Mouse (Mus musculus): Measurements from ENCODE around the gene Mapkapk2. TPM values are rescaled to one million over a fixed set of nuclear protein-coding genes. Genes with fewer than 3 reads are reported as not detected.

The Mapkapk2 gene
- polyA plus RNA-seq, 1 experiment from 2014 or later = 9.1 TPM

DNA sequence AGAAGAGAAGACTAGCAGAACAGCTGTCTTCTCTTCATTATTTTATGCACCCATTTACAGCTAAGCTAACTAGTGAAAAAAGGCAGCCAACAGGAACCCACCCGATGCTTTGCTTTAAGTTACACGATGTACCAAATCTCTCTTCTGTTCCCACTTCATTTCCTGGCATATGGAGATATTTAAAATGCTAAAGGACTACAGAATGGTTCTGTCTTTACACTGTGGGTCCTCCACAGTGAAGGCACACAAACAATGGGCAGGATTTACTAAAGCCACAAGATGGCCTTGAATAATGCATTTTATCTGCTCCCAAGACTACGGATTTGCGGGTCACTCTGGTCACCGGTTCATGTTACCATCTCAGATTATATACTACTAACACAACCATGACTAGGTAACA is 39.5 kb upstream of the Mapkapk2 start:
- peak overlapping the region; percentile 80 for H3K4me2 ChIP-seq (ENCODE audit: low read length)
- no peak for ATAC-seq
- H3K4me3 ChIP-seq (ENCODE audit: low read length) = peak overlapping the region; percentile 90
- H3K27ac ChIP-seq (ENCODE audit: low read depth, low read length) = no peak overlapping the region
- H3K9ac ChIP-seq (ENCODE audit: low read depth, low read length) = peak overlapping the region; percentile 20; the same call in 1 of the 2 replicates
- H3K9me3 ChIP-seq (ENCODE audit: control insufficient read depth, low read length) = no peaks in the 10 kb centered on the region
- 6% methylated on average over 5 of the region's 5 CpGs for WGBS
- no peaks in the 10 kb centered on the region for H3K36me3 ChIP-seq (ENCODE audit: control insufficient read depth, insufficient read depth, low read length)
- H3K4me1 ChIP-seq (ENCODE audit: control insufficient read depth, insufficient read depth, low read depth, low read length) = peaks cover 22% of the 10 kb centered on the region
- H3K27me3 ChIP-seq (replicated peaks; ENCODE audit: control insufficient read depth, insufficient read depth, low read length) = no peaks in the 10 kb centered on the region

DNA sequence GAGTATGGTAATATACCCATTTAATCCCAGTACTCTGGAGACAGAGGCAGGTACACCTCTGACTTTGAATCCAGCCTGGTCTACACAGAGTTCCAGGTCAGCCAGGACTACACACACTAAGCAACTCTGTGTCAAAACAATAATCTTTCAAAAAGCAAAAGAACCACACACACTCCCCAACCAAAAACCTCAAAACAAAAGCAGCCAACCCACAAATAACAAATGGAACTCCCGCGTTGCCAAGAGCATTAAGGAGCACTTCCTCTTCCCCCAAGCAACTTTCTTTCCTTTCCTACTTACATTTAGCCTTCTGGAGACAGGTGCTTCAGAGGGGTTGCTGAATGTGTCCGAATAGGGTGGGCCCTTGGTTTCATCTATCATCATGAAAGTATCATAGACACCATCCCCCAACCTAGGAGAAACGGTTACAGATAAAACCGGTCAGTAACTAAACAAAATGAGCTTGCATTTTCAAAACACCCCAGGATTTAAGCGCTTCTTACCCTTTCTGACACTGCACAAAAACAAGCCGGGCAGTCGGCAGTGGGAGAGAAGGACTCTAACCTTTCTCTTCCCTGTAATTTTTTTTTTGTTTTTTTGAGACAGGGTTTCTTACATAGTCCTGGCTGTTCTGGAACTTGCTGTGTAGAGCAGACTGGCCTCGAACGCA is 38.5 kb upstream of the Mapkapk2 start:
- Histone ChIP-seq H3K4me1 (ENCODE audit: control insufficient read depth, insufficient read depth, low read depth, low read length) (peaks cover 22% of the 10 kb centered on the region), H3K27ac (ENCODE audit: low read depth, low read length) (no peak overlapping the region), H3K9me3 (ENCODE audit: control insufficient read depth, low read length) (no peaks in the 10 kb centered on the region), H3K4me3 (ENCODE audit: low read length) (no peak overlapping the region), H3K9ac (ENCODE audit: low read depth, low read length) (no peak overlapping the region), H3K36me3 (ENCODE audit: control insufficient read depth, insufficient read depth, low read length) (no peaks in the 10 kb centered on the region), H3K27me3 (replicated peaks; ENCODE audit: control insufficient read depth, insufficient read depth, low read length) (no peaks in the 10 kb centered on the region), H3K4me2 (ENCODE audit: low read length) (peak overlapping the region; percentile 80)
- 81% methylated on average over 10 of the region's 10 CpGs for WGBS
- ATAC-seq = no peak

- no peaks in the 10 kb centered on the region for H3K27me3 ChIP-seq (replicated peaks; ENCODE audit: control insufficient read depth, insufficient read depth, low read length)
- H3K9ac ChIP-seq (ENCODE audit: low read depth, low read length) = no peak overlapping the region
- H3K36me3 ChIP-seq (ENCODE audit: control insufficient read depth, insufficient read depth, low read length) = peaks cover 5% of the 10 kb centered on the region
- peaks cover 22% of the 10 kb centered on the region for H3K4me1 ChIP-seq (ENCODE audit: control insufficient read depth, insufficient read depth, low read depth, low read length)
- H3K4me2 ChIP-seq (ENCODE audit: low read length) = no peak overlapping the region; the same call in 1 of the 2 replicates
- H3K4me3 ChIP-seq (ENCODE audit: low read length) = no peak overlapping the region
- H3K9me3 ChIP-seq (ENCODE audit: control insufficient read depth, low read length) = no peaks in the 10 kb centered on the region
- WGBS = 42% methylated on average over 8 of the region's 8 CpGs
- ATAC-seq = no peak
- no peak overlapping the region for H3K27ac ChIP-seq (ENCODE audit: low read depth, low read length)
These were observed 37.4 kb upstream of the Mapkapk2 start for GRCm38 (mm10) chr1:131134942-131135522.

DNA sequence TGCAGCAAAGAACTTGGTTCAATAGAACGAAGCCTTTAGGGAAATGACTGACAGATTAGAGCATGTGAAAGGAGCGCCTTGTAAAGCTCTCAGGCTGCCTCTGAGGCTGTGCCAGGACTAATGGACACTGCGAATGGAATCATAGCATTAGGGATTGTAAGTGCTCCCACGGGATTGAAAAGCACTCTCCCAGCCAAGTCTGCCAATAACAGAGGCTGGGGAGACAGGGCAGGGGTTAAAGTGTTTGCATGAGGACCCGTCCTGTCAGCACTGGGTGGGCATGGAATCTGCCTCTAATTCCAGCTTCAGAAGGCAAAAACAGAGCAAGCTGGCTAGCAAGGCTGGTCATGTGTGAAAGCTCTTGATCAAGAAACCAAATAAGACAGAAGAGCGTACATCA is 36.6 kb upstream of the Mapkapk2 start:
- Histone ChIP-seq H3K36me3 (ENCODE audit: control insufficient read depth, insufficient read depth, low read length) (peaks cover 13% of the 10 kb centered on the region), H3K4me3 (ENCODE audit: low read length) (no peak overlapping the region), H3K9me3 (ENCODE audit: control insufficient read depth, low read length) (peaks cover 5% of the 10 kb centered on the region; the same call in 1 of the 2 replicates), H3K27ac (ENCODE audit: low read depth, low read length) (no peak overlapping the region), H3K27me3 (replicated peaks; ENCODE audit: control insufficient read depth, insufficient read depth, low read length) (no peaks in the 10 kb centered on the region), H3K9ac (ENCODE audit: low read depth, low read length) (no peak overlapping the region), H3K4me2 (ENCODE audit: low read length) (no peak overlapping the region), H3K4me1 (ENCODE audit: control insufficient read depth, insufficient read depth, low read depth, low read length) (peaks cover 22% of the 10 kb centered on the region)
- ATAC-seq = no peak
- WGBS = 35% methylated on average over 6 of the region's 6 CpGs

- 83% methylated on average over 11 of the region's 11 CpGs for WGBS
- H3K27me3 ChIP-seq (replicated peaks; ENCODE audit: control insufficient read depth, insufficient read depth, low read length) = no peaks in the 10 kb centered on the region
- no peak for ATAC-seq
These were observed 28.5 kb upstream of the Mapkapk2 start for GRCm38 (mm10) chr1:131125987-131126744.

GRCm38 (mm10) chr1:131123522-131124265 is 26.1 kb upstream of the Mapkapk2 start:
- H3K27ac ChIP-seq (ENCODE audit: low read depth, low read length) = no peak overlapping the region
- H3K27me3 ChIP-seq (replicated peaks; ENCODE audit: control insufficient read depth, insufficient read depth, low read length) = no peaks in the 10 kb centered on the region
- H3K4me3 ChIP-seq (ENCODE audit: low read length) = no peak overlapping the region
- no peak overlapping the region for H3K9ac ChIP-seq (ENCODE audit: low read depth, low read length)
- H3K36me3 ChIP-seq (ENCODE audit: control insufficient read depth, insufficient read depth, low read length) = peaks cover 12% of the 10 kb centered on the region
- WGBS = 70% methylated on average over 10 of the region's 10 CpGs
- ATAC-seq = no peak
- H3K4me1 ChIP-seq (ENCODE audit: control insufficient read depth, insufficient read depth, low read depth, low read length) = no peaks in the 10 kb centered on the region
- H3K9me3 ChIP-seq (ENCODE audit: control insufficient read depth, low read length) = no peaks in the 10 kb centered on the region
- no peak overlapping the region for H3K4me2 ChIP-seq (ENCODE audit: low read length)

More at GRCm38 (mm10) chr1:131125987-131126744, 28.5 kb upstream of the Mapkapk2 start:
- Histone ChIP-seq H3K9me3 (ENCODE audit: control insufficient read depth, low read length) (peaks cover 5% of the 10 kb centered on the region; the same call in 1 of the 2 replicates), H3K4me1 (ENCODE audit: control insufficient read depth, insufficient read depth, low read depth, low read length) (no peaks in the 10 kb centered on the region), H3K4me3 (ENCODE audit: low read length) (no peak overlapping the region), H3K27ac (ENCODE audit: low read depth, low read length) (no peak overlapping the region), H3K36me3 (ENCODE audit: control insufficient read depth, insufficient read depth, low read length) (peaks cover 30% of the 10 kb centered on the region), H3K9ac (ENCODE audit: low read depth, low read length) (no peak overlapping the region), H3K4me2 (ENCODE audit: low read length) (no peak overlapping the region)

DNA sequence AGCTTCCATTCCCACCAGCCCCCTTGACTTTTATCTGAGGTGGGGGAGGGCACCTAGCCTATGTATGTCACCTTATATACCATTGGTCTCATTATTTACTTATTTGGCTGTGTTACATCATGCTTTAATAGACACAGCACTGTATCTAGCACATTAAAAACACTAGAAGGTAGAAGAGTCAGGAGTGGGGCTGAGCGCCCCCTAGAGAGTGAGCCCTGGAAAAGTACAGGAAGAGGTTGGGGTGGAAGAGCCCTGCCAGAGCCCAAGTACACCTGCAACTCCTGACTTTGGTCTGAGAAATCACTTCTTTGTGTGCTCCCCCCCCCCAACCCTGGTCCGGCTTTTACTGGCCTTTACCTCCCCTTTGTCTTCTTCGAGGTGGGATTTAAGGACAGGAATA is 24.4 kb upstream of the Mapkapk2 start:
- Histone ChIP-seq H3K9me3 (ENCODE audit: control insufficient read depth, low read length) (no peaks in the 10 kb centered on the region), H3K27ac (ENCODE audit: low read depth, low read length) (no peak overlapping the region), H3K27me3 (replicated peaks; ENCODE audit: control insufficient read depth, insufficient read depth, low read length) (no peaks in the 10 kb centered on the region), H3K4me3 (ENCODE audit: low read length) (no peak overlapping the region), H3K9ac (ENCODE audit: low read depth, low read length) (no peak overlapping the region), H3K36me3 (ENCODE audit: control insufficient read depth, insufficient read depth, low read length) (0 out of 2 replicates have a peak, but pooled peaks cover 3% of the 10 kb centered on the region), H3K4me1 (ENCODE audit: control insufficient read depth, insufficient read depth, low read depth, low read length) (no peaks in the 10 kb centered on the region), H3K4me2 (ENCODE audit: low read length) (no peak overlapping the region)
- 33% methylated on average over 3 of the region's 3 CpGs for WGBS
- ATAC-seq = no peak

DNA sequence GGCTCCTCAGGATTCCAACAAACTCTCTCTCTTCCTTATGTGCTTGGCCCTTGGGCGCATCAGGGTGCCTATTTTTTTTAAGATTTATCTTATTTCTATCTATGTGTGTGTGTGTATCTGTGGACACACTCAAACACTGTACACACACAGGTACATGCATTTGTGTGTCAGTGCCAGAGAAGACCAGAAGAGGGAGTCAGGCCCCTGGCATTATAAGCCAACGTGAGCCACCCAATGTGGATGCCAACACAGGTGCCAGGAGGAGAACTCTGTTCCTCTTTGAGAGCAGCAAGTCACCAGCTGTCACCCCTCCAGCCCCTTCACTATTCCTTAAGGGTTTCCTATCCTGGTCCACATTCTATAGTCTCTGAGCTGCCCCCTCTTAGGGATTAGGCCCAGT is 21.4 kb upstream of the Mapkapk2 start:
- H3K9me3 ChIP-seq (ENCODE audit: control insufficient read depth, low read length) = no peaks in the 10 kb centered on the region
- no peak overlapping the region for H3K27ac ChIP-seq (ENCODE audit: low read depth, low read length)
- H3K4me3 ChIP-seq (ENCODE audit: low read length) = no peak overlapping the region
- no peak overlapping the region for H3K9ac ChIP-seq (ENCODE audit: low read depth, low read length)
- no peaks in the 10 kb centered on the region for H3K36me3 ChIP-seq (ENCODE audit: control insufficient read depth, insufficient read depth, low read length)
- no peak for ATAC-seq
- H3K27me3 ChIP-seq (replicated peaks; ENCODE audit: control insufficient read depth, insufficient read depth, low read length) = no peaks in the 10 kb centered on the region
- 68% methylated on average over 2 of the region's 2 CpGs for WGBS
- no peak overlapping the region for H3K4me2 ChIP-seq (ENCODE audit: low read length)
- H3K4me1 ChIP-seq (ENCODE audit: control insufficient read depth, insufficient read depth, low read depth, low read length) = peaks cover 3% of the 10 kb centered on the region; the same call in 1 of the 2 replicates
